Mouse (Mus musculus) G1E (cell line): ENCODE results near the gene Fam53b.

Experiments
- CTCF ChIP-seq: IDR thresholded peaks from 2 replicates; pipeline ENCODE4 v1.5.1; 2012; ENCODE audit warnings: low read depth, low read length, inconsistent platforms, mixed read lengths
- GATA1 ChIP-seq: IDR thresholded peaks from 2 replicates; pipeline ENCODE4 v1.6.1; 2012; ENCODE audit warnings: borderline replicate concordance, low read length, inconsistent platforms, mixed read lengths
- GATA2 ChIP-seq: IDR thresholded peaks from 2 replicates; pipeline ENCODE4 v1.6.1; 2012; ENCODE audit warnings: low read depth, low read length, inconsistent platforms, borderline replicate concordance
- POLR2AphosphoS5 ChIP-seq: IDR thresholded peaks from 2 replicates; pipeline ENCODE4 v1.6.1; 2012; ENCODE audit warnings: low read depth, low read length, inconsistent platforms; ENCODE audit not compliant: insufficient replicate concordance
- TAL1 ChIP-seq: conservative IDR thresholded peaks from 2 replicates; pipeline ENCODE4 v1.6.1; 2012; ENCODE audit warnings: low read depth, low read length, inconsistent platforms, mixed read lengths

DNA sequence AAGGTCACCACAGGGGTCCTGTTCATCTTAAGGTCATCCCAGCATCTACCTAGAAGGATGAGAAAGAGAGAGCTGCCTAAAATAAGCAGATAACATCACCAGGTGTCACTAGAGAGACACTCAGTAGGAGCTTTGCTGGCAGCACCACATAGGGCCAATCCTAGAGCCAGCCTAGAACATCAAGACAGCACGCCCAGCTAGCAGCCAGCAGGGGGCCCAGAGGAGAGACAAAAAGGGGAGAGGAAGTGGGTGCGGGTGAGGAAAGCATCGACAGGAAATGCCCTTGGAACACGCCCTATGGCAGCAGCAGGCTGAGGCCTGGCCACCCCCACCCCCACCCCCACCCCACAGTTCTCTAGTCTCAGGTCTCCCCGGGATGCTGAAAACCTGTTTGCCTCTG, 78.5 kb downstream of the Fam53b start:
- TF ChIP-seq CTCF (peak; percentile 48), GATA1 (no peak), POLR2AphosphoS5 (no peak), TAL1 (no peak), GATA2 (no peak)
